Mouse (Mus musculus) layer of hippocampus, adult 18-20 months (tissue): ENCODE results near the gene H2-Ab1. TPM values are rescaled to one million over a fixed set of nuclear protein-coding genes. Genes with fewer than 3 reads are reported as not detected.
"Not testable (repeated sequence)": the region's sequence is repeated elsewhere in the genome, so short reads cannot be mapped to it uniquely, and the experiment has no call there.

ENCODE experiments used
- DNase-seq, 2 experiments: peaks; one replicate each; pipeline ENCODE4 v3.0.0; 2022; ENCODE audit warnings: low spot score in 2 of 2
- long read RNA-seq: library from polyadenylated mRNA; stranded (forward); transcript quantifications from one replicate; pipeline ENCODE4 v2.0.0, GENCODE M21; 2021
- total RNA-seq, 2 experiments: library from RNA; stranded (reverse); gene quantifications; 2 replicates each; pipeline ENCODE4 v1.2.3; 2021

H2-Ab1 gene
- total RNA-seq, result 1 to 10 TPM; 1.3 to 1.9 TPM
- long read RNA-seq, partial matches to known transcripts, result 0 of 3 reads
- long read RNA-seq, other reads (novel, unspliced or antisense), result 1 of 3 reads

DNA sequence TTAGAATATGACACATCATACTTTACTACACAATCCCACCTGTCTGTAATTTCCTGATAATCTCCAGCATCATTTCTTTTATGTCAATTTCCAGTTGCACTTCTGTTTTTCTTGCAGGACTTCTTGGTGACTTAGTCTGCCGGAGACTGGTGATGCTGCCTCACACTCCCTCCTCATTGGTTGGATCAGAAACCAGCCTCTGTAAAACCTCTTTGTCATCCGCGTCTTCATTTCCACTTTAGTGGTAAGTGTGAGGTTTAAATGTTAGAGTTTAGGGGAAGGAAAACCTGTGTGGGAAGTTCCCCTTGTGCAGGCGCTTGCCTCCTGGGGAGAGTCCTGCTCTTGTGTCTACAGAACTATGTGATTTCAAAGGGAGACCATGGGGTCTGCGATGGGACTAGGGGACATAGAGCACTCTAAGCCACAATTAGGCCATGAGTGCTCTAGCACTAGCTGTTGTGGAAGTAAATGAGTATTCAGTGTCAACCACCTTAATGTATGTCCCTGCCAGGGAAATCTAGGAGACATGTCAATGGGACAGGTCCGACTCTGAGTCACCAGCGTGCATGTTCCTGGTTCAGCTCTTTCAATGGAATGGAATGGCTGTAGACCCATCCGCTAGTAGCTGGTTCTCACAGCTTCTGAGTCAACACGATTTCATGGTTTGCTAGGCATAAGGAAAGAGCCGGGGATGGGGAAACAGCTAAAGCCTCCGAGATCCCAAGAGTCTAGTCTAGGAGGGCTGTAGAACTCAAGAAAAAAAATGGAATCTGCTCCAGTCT, at the start of gene H2-Ab1:
Gene H2-Ab1, plus strand, starts transcription at position 96 of the 782 bp plus-strand sequence.
- DNase-seq, result peak; percentile 63 to 89

DNA sequence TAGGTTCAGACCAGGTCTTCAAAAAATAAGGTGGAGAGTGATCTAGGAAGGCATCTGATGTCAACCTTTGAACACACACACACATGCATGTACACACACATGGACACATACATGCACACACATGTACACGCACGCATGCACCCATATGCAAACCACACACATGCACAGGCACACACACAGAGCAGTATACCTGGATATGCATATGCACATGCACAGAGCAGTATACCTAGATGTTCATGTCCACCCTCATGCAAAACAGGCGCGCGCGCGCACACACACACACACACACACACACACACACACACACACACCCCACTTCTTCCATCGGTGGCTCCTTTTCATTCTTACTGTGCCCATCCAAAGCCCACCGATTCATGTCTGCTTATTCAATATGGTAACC, 49.6 kb upstream of the H2-Ab1 start:
- DNase-seq, result no peak

DNA sequence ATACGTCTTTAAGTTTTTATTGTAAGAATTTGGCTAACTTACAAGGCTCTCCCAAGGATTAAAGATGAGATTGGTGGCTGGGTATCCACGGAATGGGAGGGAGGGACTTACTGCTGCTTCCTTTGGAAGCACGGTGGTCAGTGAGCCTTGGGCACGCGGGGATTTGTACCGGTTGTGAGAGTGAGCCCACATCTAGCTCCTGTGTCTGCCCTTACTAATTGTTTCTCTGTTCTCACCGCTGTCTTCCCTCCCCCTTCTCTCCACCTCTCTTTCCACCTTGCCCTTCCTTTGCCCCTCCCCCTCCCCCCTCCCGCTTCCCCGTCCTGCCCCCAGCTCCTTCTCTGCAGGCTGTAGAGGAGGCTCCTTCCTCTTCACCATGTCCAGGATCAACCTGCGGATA, 49.1 kb upstream of the H2-Ab1 start:
- no peak for DNase-seq

- no peak for DNase-seq
Measured at GRCm38 (mm10) chr17:34209680-34210079, 47.8 kb upstream of the H2-Ab1 start.

DNA sequence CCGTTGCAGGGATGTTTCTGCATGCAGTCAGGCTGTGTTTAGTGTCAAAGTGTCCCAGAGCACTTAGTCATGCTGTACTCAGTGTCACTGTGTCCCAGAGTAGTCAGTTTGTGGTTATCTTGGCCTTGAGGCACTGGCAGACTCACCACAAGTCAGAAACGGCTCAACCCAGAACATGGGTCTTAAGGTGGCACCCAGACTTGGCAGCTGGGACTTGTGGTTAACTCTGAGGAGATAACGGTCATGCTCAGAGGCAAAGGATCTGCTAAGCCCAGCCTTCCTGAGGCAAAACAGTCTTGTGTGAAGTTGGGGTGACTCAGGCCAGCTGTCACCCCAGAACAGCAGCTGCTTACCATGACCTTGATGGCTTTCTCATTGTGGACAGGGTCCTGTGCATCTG, 46.9 kb upstream of the H2-Ab1 start:
- no peak for DNase-seq

GRCm38 (mm10) chr17:34211746-34212365, 45.6 kb upstream of the H2-Ab1 start:
- no peak for DNase-seq

DNA sequence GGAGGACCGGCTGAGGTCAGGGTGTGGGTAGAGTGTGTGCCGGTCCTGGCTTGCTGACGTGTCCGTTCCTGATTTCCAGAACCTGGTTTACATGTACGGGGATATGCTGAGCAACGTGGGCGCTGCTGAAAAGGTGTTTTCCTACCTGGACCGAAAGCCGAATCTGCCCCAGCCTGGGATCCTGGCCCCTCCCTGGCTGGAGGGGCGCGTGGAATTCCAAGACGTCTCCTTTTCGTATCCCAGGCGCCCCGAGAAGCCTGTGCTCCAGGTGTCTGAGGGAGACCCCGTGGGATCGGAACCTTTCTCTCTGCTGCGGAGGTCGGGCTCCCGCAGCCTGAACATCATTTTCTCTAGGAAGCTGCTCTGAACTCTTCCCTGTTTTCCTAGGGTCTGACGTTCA, 43.6 kb upstream of the H2-Ab1 start:
- DNase-seq, result no peak

DNA sequence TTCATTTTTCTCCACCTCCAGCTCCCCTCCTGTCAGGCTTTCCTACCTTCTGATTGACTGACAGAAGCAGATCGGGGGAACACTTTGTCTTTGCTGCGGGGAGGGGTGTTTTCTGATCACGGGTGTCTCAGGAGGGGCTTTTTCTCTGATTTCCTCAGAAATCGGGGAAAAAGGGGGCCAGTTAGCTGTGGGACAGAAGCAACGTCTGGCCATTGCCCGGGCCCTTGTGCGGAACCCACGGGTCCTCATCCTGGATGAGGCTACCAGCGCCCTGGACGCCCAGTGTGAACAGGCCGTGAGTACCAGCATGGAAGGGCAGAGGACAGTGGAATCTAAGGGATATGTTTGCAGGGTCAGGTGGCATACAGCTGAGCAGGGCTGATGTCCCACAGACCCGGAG, 42.3 kb upstream of the H2-Ab1 start:
- DNase-seq, result no peak

DNA sequence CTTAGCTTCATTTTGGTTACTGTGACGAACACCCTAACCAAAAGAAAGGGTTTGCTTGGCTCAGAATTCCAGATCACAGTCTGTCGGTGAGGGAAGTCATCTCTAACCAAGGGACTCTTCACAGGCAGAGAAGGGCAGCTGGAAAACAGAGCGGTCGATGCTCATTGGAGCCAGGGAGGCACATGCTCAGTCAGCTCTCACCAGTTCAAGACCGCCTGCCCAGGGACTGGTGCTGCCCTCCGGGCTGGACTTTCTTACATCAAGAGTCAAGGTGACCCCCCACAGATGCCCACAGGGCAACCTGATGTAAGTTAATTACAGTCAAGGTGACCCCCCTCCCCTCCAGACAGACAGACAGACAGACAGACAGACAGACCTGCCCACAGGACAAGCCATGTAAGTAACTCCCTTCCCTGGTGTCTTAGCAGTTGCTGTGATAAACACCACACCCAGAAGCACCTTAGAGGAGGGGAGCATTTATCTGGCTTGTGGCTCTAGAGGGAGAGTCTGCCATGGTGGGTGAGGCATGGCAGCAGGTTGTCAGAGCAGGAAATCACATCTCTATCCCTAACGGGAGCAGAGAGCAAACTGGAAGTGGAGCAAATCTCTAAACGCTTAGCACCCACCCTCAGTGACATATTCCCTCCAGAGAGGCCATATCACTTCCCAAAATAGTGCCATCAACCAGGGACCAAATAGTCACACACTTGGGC, 40.1 kb upstream of the H2-Ab1 start:
- no peak for DNase-seq

GRCm38 (mm10) chr17:34217986-34218385, 39.5 kb upstream of the H2-Ab1 start:
- DNase-seq, result no peak

DNA sequence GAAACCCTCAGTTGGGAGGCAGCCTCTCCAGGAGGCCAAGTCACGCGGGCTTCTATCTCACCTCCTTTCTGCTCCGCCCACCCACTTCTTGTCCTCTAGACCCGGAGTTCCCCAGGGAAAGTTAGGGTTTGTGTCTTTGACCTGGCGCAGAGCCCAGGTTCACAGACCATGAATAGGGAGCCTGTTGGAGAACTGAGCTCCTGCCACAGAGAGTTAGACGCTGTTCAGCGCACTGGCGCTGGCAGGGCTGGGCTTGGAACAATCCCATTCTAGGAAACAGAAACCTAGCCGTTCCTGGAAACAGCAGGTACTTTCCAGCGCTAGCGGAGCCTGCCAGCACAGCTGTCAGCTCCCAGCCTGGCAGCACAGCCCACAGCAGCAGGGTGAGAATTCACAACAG, 38.8 kb upstream of the H2-Ab1 start:
- DNase-seq, result no peak

- not testable (repeated sequence) for DNase-seq
Measured at GRCm38 (mm10) chr17:34219096-34219495, 38.4 kb upstream of the H2-Ab1 start.

DNA sequence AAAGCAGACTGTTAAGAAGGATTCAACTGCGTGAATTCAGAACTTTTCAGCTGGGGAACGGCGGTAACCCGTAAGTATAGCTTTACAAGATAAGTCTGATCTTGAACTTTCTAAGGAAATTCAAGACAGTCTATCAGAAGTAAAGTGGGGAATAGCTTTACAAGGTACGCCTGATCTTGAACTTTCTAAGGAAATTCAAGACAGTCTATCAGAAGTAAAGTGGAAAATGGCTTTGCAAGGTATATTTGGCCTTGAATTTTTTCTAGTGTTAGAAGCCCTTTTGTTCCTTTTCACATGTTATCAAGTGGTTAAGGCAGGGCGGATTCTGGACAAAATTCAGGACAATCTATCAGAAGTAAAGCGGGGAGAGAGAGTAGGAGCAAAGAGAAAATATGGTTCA, 37.7 kb upstream of the H2-Ab1 start:
- peak in 1 of 2 experiments; percentile 52 for DNase-seq

- DNase-seq, result not testable (repeated sequence)
Measured at GRCm38 (mm10) chr17:34220401-34220800, 37.1 kb upstream of the H2-Ab1 start.

- no peak for DNase-seq
Measured at GRCm38 (mm10) chr17:34224816-34225215, 32.7 kb upstream of the H2-Ab1 start.

DNA sequence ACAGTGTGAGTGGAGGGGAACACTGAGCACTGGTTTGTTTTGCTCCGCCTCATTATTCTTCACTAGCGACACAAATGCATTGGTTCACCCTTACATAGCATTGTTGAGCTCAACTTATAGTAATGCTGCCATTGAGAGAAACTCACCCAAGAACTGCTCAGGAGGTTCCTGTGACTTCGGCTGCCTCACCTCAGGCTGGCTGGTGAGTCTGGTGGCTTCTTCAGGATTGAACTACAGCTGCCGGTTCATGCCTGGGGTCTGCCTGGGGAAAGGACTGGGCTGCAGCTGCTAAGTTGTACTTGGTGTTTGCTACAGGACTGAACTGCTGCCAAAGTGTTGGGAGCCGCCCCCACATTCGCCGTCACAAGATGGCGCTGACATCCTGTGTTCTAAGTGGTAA, 32.1 kb upstream of the H2-Ab1 start:
- DNase-seq, result no peak

- DNase-seq, result not testable (repeated sequence)
Measured at GRCm38 (mm10) chr17:34225911-34226310, 31.6 kb upstream of the H2-Ab1 start.

- DNase-seq, result not testable (repeated sequence)
Measured at GRCm38 (mm10) chr17:34230971-34231370, 26.5 kb upstream of the H2-Ab1 start.

- DNase-seq, result not testable (repeated sequence)
Measured at GRCm38 (mm10) chr17:34232021-34232420, 25.5 kb upstream of the H2-Ab1 start.

DNA sequence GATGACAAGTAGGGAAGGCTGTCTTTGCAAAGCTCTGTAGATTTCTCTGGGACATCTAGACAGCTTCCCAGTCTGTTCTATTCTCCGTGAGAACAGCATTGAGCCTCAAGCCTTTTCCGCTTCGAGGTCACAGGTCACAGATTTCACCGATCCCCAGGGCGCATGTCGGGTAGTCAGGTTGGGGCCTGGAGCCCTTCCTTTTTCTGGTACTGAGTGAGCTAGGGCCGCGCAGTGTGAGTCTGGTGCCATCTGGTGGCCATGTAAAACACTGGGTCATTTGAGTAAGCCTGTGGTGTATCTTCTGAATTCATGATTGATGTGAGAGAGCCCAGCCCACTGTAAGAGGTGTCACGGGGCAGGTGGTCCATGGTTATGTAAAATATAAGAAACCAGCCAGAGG, 22.6 kb upstream of the H2-Ab1 start:
- peak; percentile 43 to 83 for DNase-seq

DNA sequence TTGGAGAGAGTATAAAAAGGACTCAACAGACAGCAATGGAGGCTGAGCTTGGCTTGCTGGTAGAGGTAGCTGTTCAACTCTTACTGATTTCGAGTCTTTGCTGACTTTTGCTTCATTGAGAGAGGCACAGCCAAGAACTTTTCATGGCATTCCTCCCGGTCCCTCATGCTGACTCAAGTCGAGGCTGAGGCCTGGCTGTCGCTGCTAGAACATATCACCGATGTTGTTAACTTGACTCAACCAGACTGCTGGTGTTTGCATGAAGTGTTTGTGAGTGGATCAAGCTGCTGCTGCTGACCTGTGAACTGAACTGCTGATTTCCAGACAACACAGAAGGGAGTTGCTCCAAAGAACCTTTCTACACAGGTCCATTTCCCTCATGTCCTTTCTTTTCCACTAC, 20.8 kb upstream of the H2-Ab1 start:
- no peak for DNase-seq

GRCm38 (mm10) chr17:34237741-34238140, 19.7 kb upstream of the H2-Ab1 start:
- DNase-seq, result no peak
